Mouse (Mus musculus): ENCODE data around the gene Phactr2. TPM values are rescaled to one million over a fixed set of nuclear protein-coding genes. Genes with fewer than 3 reads are reported as not detected.

The Phactr2 gene
- total and polyA plus RNA-seq, 3 experiments, result 0.33 TPM; not detected in 2

DNA sequence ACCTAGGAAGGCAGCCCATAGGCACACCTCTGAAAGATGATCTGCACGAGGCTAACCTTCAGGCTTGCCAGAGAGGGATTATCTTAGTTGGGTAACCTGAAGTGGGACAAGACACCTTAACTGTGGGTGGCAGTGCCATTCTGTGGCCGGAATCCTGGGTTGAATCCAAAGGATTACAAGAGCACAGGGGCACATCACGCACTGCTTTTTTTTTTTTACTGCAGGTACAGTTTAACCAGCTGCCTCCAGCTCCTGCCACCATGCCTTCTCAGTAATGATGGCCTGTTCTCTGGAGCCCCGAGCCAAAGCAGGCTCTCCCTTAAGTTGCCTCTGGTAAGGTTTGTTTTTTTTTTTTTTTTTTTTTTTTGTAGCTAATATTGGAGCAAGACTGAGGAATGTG lies 33.9 kb downstream of the Phactr2 start:
- Histone ChIP-seq H3K4me1 (ENCODE audit: insufficient read depth, low read depth, low read length) (no peaks in the 10 kb centered on the region), H3K4me3 (ENCODE audit: low read depth, low read length) (no peak overlapping the region), H3K27me3 (ENCODE audit: insufficient read depth, low read length) (no peaks in the 10 kb centered on the region), H3K9me3 (replicated peaks) (no peaks in the 10 kb centered on the region), H3K36me3 (replicated peaks) (no peaks in the 10 kb centered on the region)
- ATAC-seq (ENCODE audit: extremely low read depth, insufficient number of reproducible peaks, low FRiP score, poor library complexity, severe bottlenecking), result no peak
- no peak for DNase-seq (ENCODE audit: low spot score)
- TF ChIP-seq GATA1 (IDR thresholded peaks at IDR 0.05; ENCODE audit: borderline replicate concordance, low read length) (no peak), POLR2AphosphoS5 (IDR thresholded peaks at IDR 0.05; ENCODE audit: insufficient replicate concordance, low read depth, low read length) (no peak), GATA2 (IDR thresholded peaks at IDR 0.05; ENCODE audit: borderline replicate concordance, low read depth, low read length) (no peak), CTCF (IDR thresholded peaks at IDR 0.05; ENCODE audit: low read depth, low read length) (no peak), TAL1 (conservative IDR thresholded peaks at IDR 0.05; ENCODE audit: low read depth, low read length) (no peak)

DNA sequence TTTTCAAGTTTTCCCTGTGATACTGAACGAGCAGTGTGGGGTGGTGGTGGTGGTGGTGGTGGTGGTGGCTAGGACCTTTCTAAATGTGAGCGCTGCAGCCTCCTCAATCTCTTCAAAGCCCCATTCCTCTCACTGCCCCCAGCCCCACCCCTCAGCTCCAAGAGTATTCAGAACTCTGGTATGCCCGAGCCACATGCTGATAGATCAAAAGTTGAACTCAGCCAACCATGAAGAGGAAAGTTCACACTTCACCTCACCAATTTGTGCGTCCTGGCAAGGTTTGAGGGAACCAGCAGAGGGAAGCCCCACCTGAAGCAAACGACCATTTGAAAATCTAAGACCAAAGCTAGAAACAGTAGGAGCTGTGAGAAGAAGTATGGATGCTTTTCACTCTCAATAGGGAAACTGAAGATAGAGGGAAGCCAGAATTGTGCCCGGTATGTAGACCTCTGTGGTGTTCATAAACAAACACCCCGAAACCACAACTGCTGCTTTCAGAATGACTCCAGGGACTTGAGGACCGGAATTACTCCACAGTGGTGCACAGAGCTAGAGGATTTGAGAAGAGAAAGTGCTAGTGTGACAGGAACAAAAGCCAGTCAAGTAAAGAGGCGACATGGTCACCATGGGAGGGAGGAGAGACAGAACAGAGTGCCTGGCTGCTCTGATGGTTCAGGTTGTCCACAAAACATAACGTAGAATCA lies 35.9 kb downstream of the Phactr2 start:
- no peak for TF ChIP-seq GATA1 (IDR thresholded peaks at IDR 0.05; ENCODE audit: borderline replicate concordance, low read length)
- TF ChIP-seq CTCF (IDR thresholded peaks at IDR 0.05; ENCODE audit: low read depth, low read length), result no peak
- no peak for TF ChIP-seq POLR2AphosphoS5 (IDR thresholded peaks at IDR 0.05; ENCODE audit: insufficient replicate concordance, low read depth, low read length)
- TF ChIP-seq GATA2 (IDR thresholded peaks at IDR 0.05; ENCODE audit: borderline replicate concordance, low read depth, low read length), result no peak
- TF ChIP-seq TAL1 (conservative IDR thresholded peaks at IDR 0.05; ENCODE audit: low read depth, low read length), result no peak
- H3K27me3 ChIP-seq (ENCODE audit: insufficient read depth, low read length), result no peaks in the 10 kb centered on the region; the same call in 1 of the 2 replicates
- no peaks in the 10 kb centered on the region for H3K9me3 ChIP-seq (replicated peaks)
- H3K36me3 ChIP-seq (replicated peaks), result no peaks in the 10 kb centered on the region
- no peaks in the 10 kb centered on the region for H3K4me1 ChIP-seq (ENCODE audit: insufficient read depth, low read depth, low read length)
- no peak overlapping the region for H3K4me3 ChIP-seq (ENCODE audit: low read depth, low read length)
- DNase-seq (ENCODE audit: low spot score) (no peak), ATAC-seq (ENCODE audit: extremely low read depth, insufficient number of reproducible peaks, low FRiP score, poor library complexity, severe bottlenecking) (no peak)

DNA sequence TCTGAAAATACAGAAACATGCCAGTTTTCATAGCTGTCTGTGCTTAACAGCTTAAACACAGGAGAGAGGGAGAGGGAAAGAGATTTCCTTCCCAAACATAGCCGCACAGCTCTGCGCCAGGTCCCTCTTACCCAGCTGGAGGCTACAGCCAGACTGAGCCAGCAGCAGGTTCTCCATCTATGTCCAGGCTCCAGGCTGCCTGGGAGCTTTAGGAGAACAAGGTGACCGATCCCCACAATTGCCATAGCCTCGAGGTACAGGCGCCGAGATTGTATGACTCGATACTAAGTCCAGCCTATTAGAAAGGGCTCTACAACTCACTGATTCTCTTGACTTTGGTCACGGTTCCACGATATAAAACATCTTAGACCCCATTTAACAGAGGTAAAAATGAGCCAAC lies 37.2 kb downstream of the Phactr2 start:
- DNase-seq (ENCODE audit: low spot score) (no peak), ATAC-seq (ENCODE audit: extremely low read depth, insufficient number of reproducible peaks, low FRiP score, poor library complexity, severe bottlenecking) (no peak)
- Histone ChIP-seq H3K4me1 (ENCODE audit: insufficient read depth, low read depth, low read length) (no peaks in the 10 kb centered on the region), H3K27me3 (ENCODE audit: insufficient read depth, low read length) (no peaks in the 10 kb centered on the region; the same call in 1 of the 2 replicates), H3K9me3 (replicated peaks) (no peaks in the 10 kb centered on the region), H3K36me3 (replicated peaks) (no peaks in the 10 kb centered on the region), H3K4me3 (ENCODE audit: low read depth, low read length) (no peak overlapping the region)
- TF ChIP-seq POLR2AphosphoS5 (IDR thresholded peaks at IDR 0.05; ENCODE audit: insufficient replicate concordance, low read depth, low read length), result no peak
- no peak for TF ChIP-seq GATA1 (IDR thresholded peaks at IDR 0.05; ENCODE audit: borderline replicate concordance, low read length)
- no peak for TF ChIP-seq TAL1 (conservative IDR thresholded peaks at IDR 0.05; ENCODE audit: low read depth, low read length)
- TF ChIP-seq CTCF (IDR thresholded peaks at IDR 0.05; ENCODE audit: low read depth, low read length), result no peak
- no peak for TF ChIP-seq GATA2 (IDR thresholded peaks at IDR 0.05; ENCODE audit: borderline replicate concordance, low read depth, low read length)

DNA sequence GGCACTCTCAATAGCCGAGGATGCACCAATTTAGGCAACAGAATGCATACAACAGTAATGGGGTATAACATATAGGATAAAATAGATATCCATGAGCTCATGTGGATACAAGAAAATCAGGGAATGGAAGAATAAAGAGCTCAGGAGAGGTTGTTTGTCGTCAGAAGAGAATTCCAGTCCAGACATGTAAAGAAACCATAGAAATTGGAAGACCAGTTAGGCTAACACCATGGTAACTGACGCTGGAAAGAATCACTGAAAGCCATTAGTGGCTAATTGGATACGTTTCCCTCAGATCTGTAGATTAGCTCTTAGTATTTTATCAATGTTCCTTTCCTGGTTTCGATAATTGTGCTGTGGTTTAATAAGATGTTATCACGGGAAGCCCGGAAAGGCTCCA lies 41.2 kb downstream of the Phactr2 start:
- Histone ChIP-seq H3K27me3 (ENCODE audit: insufficient read depth, low read length) (peaks cover 2% of the 10 kb centered on the region), H3K9me3 (replicated peaks) (no peaks in the 10 kb centered on the region), H3K4me3 (ENCODE audit: low read depth, low read length) (no peak overlapping the region), H3K4me1 (ENCODE audit: insufficient read depth, low read depth, low read length) (no peaks in the 10 kb centered on the region), H3K36me3 (replicated peaks) (no peaks in the 10 kb centered on the region)
- DNase-seq (ENCODE audit: low spot score) (no peak), ATAC-seq (ENCODE audit: extremely low read depth, insufficient number of reproducible peaks, low FRiP score, poor library complexity, severe bottlenecking) (no peak)
- TF ChIP-seq GATA1 (IDR thresholded peaks at IDR 0.05; ENCODE audit: borderline replicate concordance, low read length), result no peak
- TF ChIP-seq POLR2AphosphoS5 (IDR thresholded peaks at IDR 0.05; ENCODE audit: insufficient replicate concordance, low read depth, low read length), result no peak
- TF ChIP-seq TAL1 (conservative IDR thresholded peaks at IDR 0.05; ENCODE audit: low read depth, low read length), result no peak
- TF ChIP-seq GATA2 (IDR thresholded peaks at IDR 0.05; ENCODE audit: borderline replicate concordance, low read depth, low read length), result no peak
- TF ChIP-seq CTCF (IDR thresholded peaks at IDR 0.05; ENCODE audit: low read depth, low read length), result no peak

DNA sequence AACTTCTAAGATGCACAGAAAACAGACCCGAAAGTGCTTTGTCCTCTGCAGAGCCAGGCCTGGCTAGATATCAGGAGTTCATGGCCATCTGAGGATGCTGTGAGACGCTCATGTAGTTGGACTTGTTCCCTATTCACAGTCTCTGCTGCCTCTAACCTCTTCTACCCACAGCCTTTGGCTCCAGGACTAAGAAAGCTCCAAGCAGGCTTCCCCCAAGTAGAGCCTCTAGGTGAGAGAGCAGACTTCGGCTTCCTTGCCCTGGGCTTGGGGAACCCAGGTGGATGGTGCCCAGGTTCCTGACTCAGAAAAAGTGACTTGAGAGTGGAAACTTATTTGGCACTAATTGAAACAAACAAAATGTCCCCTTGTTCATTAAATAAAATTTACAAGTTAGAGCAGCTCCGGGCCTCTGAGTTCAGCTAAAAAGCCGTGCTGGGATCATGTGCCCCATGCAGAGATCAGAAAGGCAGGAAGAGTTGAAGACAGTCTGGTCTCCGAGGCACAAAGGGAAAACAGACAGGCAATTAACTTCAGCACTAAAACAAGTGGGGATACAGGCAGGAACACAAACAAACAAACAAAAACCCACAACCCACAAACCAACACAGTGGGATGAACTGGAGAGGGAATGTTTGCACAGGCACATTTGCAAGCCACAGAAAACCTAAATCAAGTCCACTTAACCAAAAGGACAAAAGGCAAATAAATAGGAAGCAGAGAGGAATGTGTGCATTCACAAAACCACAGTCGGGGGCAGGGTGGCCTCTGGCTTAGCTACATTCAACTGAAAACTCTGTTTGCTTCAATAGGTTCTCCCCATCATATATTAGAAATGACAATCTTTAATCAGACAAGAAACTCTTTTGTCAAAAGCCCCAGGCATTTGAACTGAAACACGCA lies 42.3 kb downstream of the Phactr2 start:
- ATAC-seq (ENCODE audit: extremely low read depth, insufficient number of reproducible peaks, low FRiP score, poor library complexity, severe bottlenecking), result no peak
- TF ChIP-seq CTCF (IDR thresholded peaks at IDR 0.05; ENCODE audit: low read depth, low read length), result no peak
- TF ChIP-seq POLR2AphosphoS5 (IDR thresholded peaks at IDR 0.05; ENCODE audit: insufficient replicate concordance, low read depth, low read length), result no peak
- TF ChIP-seq GATA1 (IDR thresholded peaks at IDR 0.05; ENCODE audit: borderline replicate concordance, low read length), result no peak
- no peak for TF ChIP-seq GATA2 (IDR thresholded peaks at IDR 0.05; ENCODE audit: borderline replicate concordance, low read depth, low read length)
- TF ChIP-seq TAL1 (conservative IDR thresholded peaks at IDR 0.05; ENCODE audit: low read depth, low read length), result no peak
- Histone ChIP-seq H3K4me3 (ENCODE audit: low read depth, low read length) (no peak overlapping the region), H3K36me3 (replicated peaks) (no peaks in the 10 kb centered on the region), H3K9me3 (replicated peaks) (no peaks in the 10 kb centered on the region), H3K27me3 (ENCODE audit: insufficient read depth, low read length) (peaks cover 2% of the 10 kb centered on the region), H3K4me1 (ENCODE audit: insufficient read depth, low read depth, low read length) (no peaks in the 10 kb centered on the region)
- no peak for DNase-seq (ENCODE audit: low spot score)

DNA sequence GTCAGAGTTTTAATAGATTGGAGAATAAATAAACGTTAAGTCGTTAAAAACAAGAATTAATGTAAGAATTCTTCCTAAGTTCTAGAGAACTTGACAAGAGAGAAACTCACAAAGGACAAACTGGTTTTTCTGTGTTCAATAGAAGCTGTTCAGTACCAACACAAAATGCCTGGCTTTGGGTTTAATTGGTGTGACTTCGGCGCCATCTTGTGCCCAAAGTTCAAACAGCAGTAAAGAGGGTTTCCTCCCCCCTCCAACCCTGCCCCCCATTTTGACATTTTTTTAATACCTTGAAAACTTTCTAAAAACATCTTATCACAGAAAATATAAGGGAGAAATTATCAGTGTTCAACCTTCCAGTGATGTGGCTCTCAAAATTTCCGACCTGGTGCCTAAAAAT lies 44.4 kb downstream of the Phactr2 start:
- ATAC-seq (ENCODE audit: extremely low read depth, insufficient number of reproducible peaks, low FRiP score, poor library complexity, severe bottlenecking), result no peak
- TF ChIP-seq GATA1 (IDR thresholded peaks at IDR 0.05; ENCODE audit: borderline replicate concordance, low read length), result no peak
- TF ChIP-seq POLR2AphosphoS5 (IDR thresholded peaks at IDR 0.05; ENCODE audit: insufficient replicate concordance, low read depth, low read length), result no peak
- no peak for TF ChIP-seq TAL1 (conservative IDR thresholded peaks at IDR 0.05; ENCODE audit: low read depth, low read length)
- no peak for TF ChIP-seq CTCF (IDR thresholded peaks at IDR 0.05; ENCODE audit: low read depth, low read length)
- TF ChIP-seq GATA2 (IDR thresholded peaks at IDR 0.05; ENCODE audit: borderline replicate concordance, low read depth, low read length), result no peak

More for the DNA sequence above, 44.4 kb downstream of the Phactr2 start:
- Histone ChIP-seq H3K9me3 (replicated peaks) (no peaks in the 10 kb centered on the region), H3K36me3 (replicated peaks) (no peaks in the 10 kb centered on the region), H3K27me3 (ENCODE audit: insufficient read depth, low read length) (peaks cover 6% of the 10 kb centered on the region), H3K4me1 (ENCODE audit: insufficient read depth, low read depth, low read length) (no peaks in the 10 kb centered on the region), H3K4me3 (ENCODE audit: low read depth, low read length) (no peak overlapping the region)
- DNase-seq (ENCODE audit: low spot score), result no peak
